Mouse (Mus musculus) hindbrain, embryonic 16.5 days (tissue): Measurements from ENCODE around the gene Kif26a. TPM values are rescaled to one million over a fixed set of nuclear protein-coding genes. Genes with fewer than 3 reads are reported as not detected.

ENCODE experiments used
- ATAC-seq: fragments of 200-750 bp; cut with Nextera tagmentation; 2 replicates; pipeline ENCODE4 v1.8.0; 2017; ENCODE audit warnings: moderate TSS enrichment, moderate library complexity
- H3K27ac ChIP-seq: fragments of 300-500 bp; sonication (generic); 2 replicates; pipeline ENCODE4 v1.5.1; 2014; ENCODE audit warnings: low read depth, mild to moderate bottlenecking, control low read depth, low read length, moderate library complexity
- H3K27me3 ChIP-seq: fragments of 300-500 bp; sonication (generic); replicated peaks from 2 replicates; pipeline ENCODE4 v1.6.1; 2014; ENCODE audit warnings: low read length; ENCODE audit not compliant: control insufficient read depth, insufficient read depth
- H3K36me3 ChIP-seq: fragments of 300-500 bp; sonication (generic); 2 replicates; pipeline ENCODE4 v1.6.1; 2014; ENCODE audit warnings: mild to moderate bottlenecking, low read length, moderate library complexity, mixed read lengths; ENCODE audit not compliant: control insufficient read depth, insufficient read depth
- H3K4me1 ChIP-seq: fragments of 300-500 bp; sonication (generic); 2 replicates; pipeline ENCODE4 v1.6.1; 2014; ENCODE audit warnings: low read depth, low read length; ENCODE audit not compliant: control insufficient read depth, insufficient read depth
- H3K4me2 ChIP-seq: fragments of 300-500 bp; sonication (generic); 2 replicates; pipeline ENCODE4 v1.6.1; 2014; ENCODE audit warnings: mild to moderate bottlenecking, low read length, control low read depth, moderate library complexity
- H3K4me3 ChIP-seq: fragments of 300-500 bp; sonication (generic); 2 replicates; pipeline ENCODE4 v1.5.1; 2014; ENCODE audit warnings: mild to moderate bottlenecking, low read length, control low read depth, moderate library complexity
- H3K9ac ChIP-seq: fragments of 300-500 bp; sonication (generic); 2 replicates; pipeline ENCODE4 v1.6.1; 2014; ENCODE audit warnings: low read depth, mild to moderate bottlenecking, control low read depth, low read length, moderate library complexity
- H3K9me3 ChIP-seq: fragments of 300-500 bp; sonication (generic); 2 replicates; pipeline ENCODE4 v1.6.1; 2014; ENCODE audit warnings: mild to moderate bottlenecking, low read length, moderate library complexity; ENCODE audit not compliant: control insufficient read depth
- WGBS: fragments of 180-500 bp; shearing (Covaris S2); extraction: QIAGEN DNeasy Blood & Tissue Kit; methylation state at CpG from one replicate; pipeline ENCODE4 v1.1.7; 2014; 5-methylcytosine and 5-hydroxymethylcytosine counted together
- polyA plus RNA-seq: library from polyadenylated mRNA; unstranded; fragments of >200 nt; fragmentation: Nextera tagmentation; extraction: Ambion mirVana; gene quantifications from 2 replicates; pipeline ENCODE4 v1.2.1, GENCODE M21; 2015

Kif26a gene
- polyA plus RNA-seq, 1 experiment from 2014 or later, result 2.5 TPM

- no peak overlapping the region for H3K27ac ChIP-seq
- H3K27me3 ChIP-seq, result no peaks in the 10 kb centered on the region
- H3K4me3 ChIP-seq, result no peak overlapping the region
- no peak for ATAC-seq
- H3K9me3 ChIP-seq, result no peaks in the 10 kb centered on the region
- no peak overlapping the region for H3K4me2 ChIP-seq
- H3K9ac ChIP-seq, result no peak overlapping the region
- WGBS, result 86% methylated on average over 5 of the region's 6 CpGs
- H3K36me3 ChIP-seq, result no peaks in the 10 kb centered on the region
- no peaks in the 10 kb centered on the region; the same call in none of the 2 replicates for H3K4me1 ChIP-seq
Measured at GRCm38 (mm10) chr12:112186899-112187298, 40.9 kb downstream of the Kif26a start.

- Histone ChIP-seq H3K36me3 (no peaks in the 10 kb centered on the region), H3K4me1 (peaks cover 9% of the 10 kb centered on the region), H3K9me3 (no peaks in the 10 kb centered on the region), H3K4me3 (no peak overlapping the region), H3K27ac (no peak overlapping the region), H3K9ac (no peak overlapping the region), H3K27me3 (no peaks in the 10 kb centered on the region), H3K4me2 (no peak overlapping the region)
- WGBS, result 60% methylated on average over 6 of the region's 6 CpGs
- ATAC-seq, result no peak
Measured at GRCm38 (mm10) chr12:112191753-112192152, 45.7 kb downstream of the Kif26a start.

GRCm38 (mm10) chr12:112195019-112195418 is 49.0 kb downstream of the Kif26a start:
- Histone ChIP-seq H3K36me3 (no peaks in the 10 kb centered on the region), H3K9me3 (no peaks in the 10 kb centered on the region), H3K27ac (no peak overlapping the region), H3K4me1 (peaks cover 9% of the 10 kb centered on the region), H3K4me3 (no peak overlapping the region), H3K4me2 (peak overlapping the region; percentile 44), H3K27me3 (no peaks in the 10 kb centered on the region), H3K9ac (peak overlapping the region; percentile 46)
- ATAC-seq, result peak; percentile 49; the same call in 1 of the 2 replicates
- WGBS, result 7% methylated on average over 13 of the region's 13 CpGs

- H3K4me3 ChIP-seq, result no peak overlapping the region
- H3K4me2 ChIP-seq, result no peak overlapping the region
- H3K27ac ChIP-seq, result no peak overlapping the region
- ATAC-seq, result no peak
- no peak overlapping the region for H3K9ac ChIP-seq
- H3K36me3 ChIP-seq, result no peaks in the 10 kb centered on the region
- H3K4me1 ChIP-seq, result peaks cover 9% of the 10 kb centered on the region
- no peaks in the 10 kb centered on the region for H3K27me3 ChIP-seq
- no peaks in the 10 kb centered on the region for H3K9me3 ChIP-seq
- WGBS, result 55% methylated on average over 10 of the region's 10 CpGs
Measured at GRCm38 (mm10) chr12:112196562-112196961, 50.6 kb downstream of the Kif26a start.

GRCm38 (mm10) chr12:112199363-112199762 is 53.4 kb downstream of the Kif26a start:
- no peak overlapping the region for H3K9ac ChIP-seq
- ATAC-seq, result no peak
- 55% methylated on average over 3 of the region's 3 CpGs for WGBS
- H3K27ac ChIP-seq, result no peak overlapping the region
- no peak overlapping the region for H3K4me3 ChIP-seq
- no peaks in the 10 kb centered on the region for H3K36me3 ChIP-seq
- no peaks in the 10 kb centered on the region for H3K9me3 ChIP-seq
- H3K4me1 ChIP-seq, result peaks cover 9% of the 10 kb centered on the region
- no peaks in the 10 kb centered on the region for H3K27me3 ChIP-seq
- no peak overlapping the region for H3K4me2 ChIP-seq

GRCm38 (mm10) chr12:112200045-112200444 is 54.0 kb downstream of the Kif26a start:
- no peak for ATAC-seq
- WGBS, result 65% methylated on average over 2 of the region's 2 CpGs
- no peaks in the 10 kb centered on the region for H3K36me3 ChIP-seq

GRCm38 (mm10) chr12:112207163-112207562 is 61.2 kb downstream of the Kif26a start:
- no peak overlapping the region for H3K4me3 ChIP-seq
- WGBS, result 69% methylated on average over 2 of the region's 2 CpGs
- peak; percentile 79 for ATAC-seq
- no peak overlapping the region for H3K27ac ChIP-seq
- H3K4me2 ChIP-seq, result no peak overlapping the region
- no peaks in the 10 kb centered on the region for H3K27me3 ChIP-seq
- no peak overlapping the region for H3K9ac ChIP-seq
- no peaks in the 10 kb centered on the region for H3K9me3 ChIP-seq
- no peaks in the 10 kb centered on the region for H3K36me3 ChIP-seq
- H3K4me1 ChIP-seq, result peaks cover 11% of the 10 kb centered on the region

More at GRCm38 (mm10) chr12:112200045-112200444, 54.0 kb downstream of the Kif26a start:
- H3K27ac ChIP-seq, result no peak overlapping the region
- no peaks in the 10 kb centered on the region for H3K27me3 ChIP-seq
- H3K4me3 ChIP-seq, result no peak overlapping the region
- no peaks in the 10 kb centered on the region for H3K9me3 ChIP-seq
- H3K9ac ChIP-seq, result no peak overlapping the region
- H3K4me2 ChIP-seq, result no peak overlapping the region
- peaks cover 6% of the 10 kb centered on the region for H3K4me1 ChIP-seq

GRCm38 (mm10) chr12:112207734-112208133 is 61.7 kb downstream of the Kif26a start:
- Histone ChIP-seq H3K4me3 (no peak overlapping the region), H3K9ac (no peak overlapping the region; the same call in 1 of the 2 replicates), H3K36me3 (no peaks in the 10 kb centered on the region), H3K27me3 (no peaks in the 10 kb centered on the region), H3K4me1 (peaks cover 11% of the 10 kb centered on the region), H3K9me3 (no peaks in the 10 kb centered on the region), H3K4me2 (no peak overlapping the region), H3K27ac (no peak overlapping the region)
- WGBS, result 45% methylated on average over 4 of the region's 4 CpGs
- no peak for ATAC-seq

GRCm38 (mm10) chr12:112210622-112211021 is 64.6 kb downstream of the Kif26a start:
- Histone ChIP-seq H3K27ac (no peak overlapping the region), H3K36me3 (no peaks in the 10 kb centered on the region), H3K27me3 (no peaks in the 10 kb centered on the region), H3K4me1 (peaks cover 11% of the 10 kb centered on the region), H3K9me3 (no peaks in the 10 kb centered on the region), H3K4me2 (no peak overlapping the region), H3K9ac (no peak overlapping the region), H3K4me3 (no peak overlapping the region)
- peak; percentile 65 for ATAC-seq
- WGBS, result 14% methylated on average over 11 of the region's 13 CpGs

- Histone ChIP-seq H3K4me2 (no peak overlapping the region), H3K4me3 (no peak overlapping the region), H3K9me3 (no peaks in the 10 kb centered on the region), H3K27me3 (no peaks in the 10 kb centered on the region; the same call in 1 of the 2 replicates), H3K36me3 (no peaks in the 10 kb centered on the region), H3K27ac (no peak overlapping the region), H3K9ac (no peak overlapping the region), H3K4me1 (peaks cover 11% of the 10 kb centered on the region)
- ATAC-seq, result no peak
- 18% methylated on average over 13 of the region's 13 CpGs for WGBS
Measured at GRCm38 (mm10) chr12:112214441-112214857, 68.4 kb downstream of the Kif26a start.
